Mouse (Mus musculus) heart, adult 11 months (tissue): ENCODE measurements around the gene H2-T3.
A peak's percentile ranks its signal among the peaks of the same experiment; 100 is the strongest.
"Not testable (repeated sequence)": the region's sequence is repeated elsewhere in the genome, so short reads cannot be mapped to it uniquely, and the experiment has no call there.

ENCODE experiments used
- DNase-seq: peaks from one replicate; pipeline ENCODE4 v3.0.0; 2022

H2-T3 gene

DNA sequence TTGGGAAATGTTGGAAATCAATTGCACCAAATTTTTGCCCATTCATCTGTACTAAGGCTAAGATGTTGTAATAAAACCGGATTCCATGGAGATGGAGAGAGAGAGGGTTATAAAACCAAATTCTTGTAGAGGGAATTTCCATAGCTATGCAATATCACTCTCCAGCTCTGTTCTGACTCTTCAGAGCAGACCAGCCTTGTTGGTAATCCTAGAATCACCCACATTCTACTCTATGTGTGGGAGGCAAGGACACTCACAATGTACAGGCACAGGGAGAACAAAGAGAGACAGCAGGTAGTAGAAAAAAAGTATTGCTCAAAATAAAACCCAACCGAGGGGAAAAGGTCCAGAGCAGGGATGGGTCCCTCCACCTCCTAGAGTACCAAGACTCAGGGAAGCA lies 14.0 kb downstream of the H2-T3 start:
- DNase-seq, result not testable (repeated sequence)

DNA sequence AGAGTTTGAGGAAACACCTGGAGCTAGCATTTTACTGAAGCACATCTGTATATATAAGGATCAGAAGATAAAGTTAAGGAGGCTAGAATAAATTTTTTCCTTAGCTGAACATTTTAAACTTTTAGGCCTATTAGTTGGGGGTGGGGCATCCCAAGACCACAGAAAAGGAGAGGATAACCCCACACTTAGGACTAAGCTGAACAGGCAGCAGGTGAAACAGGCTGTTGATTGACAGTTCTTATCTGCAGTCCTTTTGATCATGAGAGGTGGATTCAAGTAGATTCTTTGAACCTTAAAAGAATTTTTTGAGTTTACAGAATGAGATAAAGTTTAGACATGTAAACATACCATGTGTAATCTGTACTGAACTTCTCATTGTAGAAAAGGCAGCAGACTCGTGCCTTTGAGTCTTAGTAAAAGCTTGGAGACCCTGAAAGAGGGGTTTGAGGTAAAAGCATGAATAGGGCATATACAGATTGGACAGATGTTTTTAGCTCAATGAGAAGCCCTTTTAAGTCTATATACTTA lies 19.7 kb downstream of the H2-T3 start:
- DNase-seq, result no peak

DNA sequence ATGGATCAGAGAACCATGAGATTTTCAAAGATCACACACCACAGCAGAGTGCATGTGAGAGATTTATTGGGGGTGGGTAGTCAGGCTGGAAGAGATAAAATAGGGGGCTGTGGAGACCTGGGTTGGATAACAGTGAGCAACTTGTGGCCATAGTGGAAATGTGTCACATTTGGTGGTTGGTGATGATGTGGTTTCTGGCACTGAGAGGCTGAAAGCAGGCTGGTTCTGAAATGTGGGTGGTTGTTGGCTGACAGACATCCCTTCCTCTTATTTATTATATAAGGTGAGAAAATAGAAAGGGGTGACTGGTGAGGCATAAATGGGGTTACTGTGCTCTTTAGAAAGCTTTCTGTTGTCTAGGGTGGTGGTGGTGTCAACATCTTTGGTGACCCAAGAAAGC lies 20.3 kb downstream of the H2-T3 start:
- DNase-seq, result no peak

DNA sequence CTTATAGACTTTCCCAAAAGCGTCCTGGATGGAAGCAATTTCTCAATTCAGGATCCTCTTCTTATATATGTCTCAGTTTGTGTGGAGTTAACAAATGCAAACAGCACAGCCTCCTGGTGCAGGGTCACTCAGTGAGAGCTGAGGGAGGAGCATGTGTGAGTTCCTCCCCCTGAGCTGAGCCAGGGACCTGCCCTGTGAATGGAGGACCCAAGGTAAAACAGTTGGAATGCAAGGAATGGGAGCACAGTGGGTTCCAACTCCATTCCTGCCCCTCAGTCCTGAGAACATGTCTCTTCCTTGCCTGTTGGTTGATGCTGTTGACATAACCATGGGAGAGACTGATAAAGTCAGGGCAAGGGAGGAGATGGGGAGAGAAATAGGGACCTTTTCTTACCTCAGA lies 21.0 kb downstream of the H2-T3 start:
- DNase-seq, result not testable (repeated sequence)

DNA sequence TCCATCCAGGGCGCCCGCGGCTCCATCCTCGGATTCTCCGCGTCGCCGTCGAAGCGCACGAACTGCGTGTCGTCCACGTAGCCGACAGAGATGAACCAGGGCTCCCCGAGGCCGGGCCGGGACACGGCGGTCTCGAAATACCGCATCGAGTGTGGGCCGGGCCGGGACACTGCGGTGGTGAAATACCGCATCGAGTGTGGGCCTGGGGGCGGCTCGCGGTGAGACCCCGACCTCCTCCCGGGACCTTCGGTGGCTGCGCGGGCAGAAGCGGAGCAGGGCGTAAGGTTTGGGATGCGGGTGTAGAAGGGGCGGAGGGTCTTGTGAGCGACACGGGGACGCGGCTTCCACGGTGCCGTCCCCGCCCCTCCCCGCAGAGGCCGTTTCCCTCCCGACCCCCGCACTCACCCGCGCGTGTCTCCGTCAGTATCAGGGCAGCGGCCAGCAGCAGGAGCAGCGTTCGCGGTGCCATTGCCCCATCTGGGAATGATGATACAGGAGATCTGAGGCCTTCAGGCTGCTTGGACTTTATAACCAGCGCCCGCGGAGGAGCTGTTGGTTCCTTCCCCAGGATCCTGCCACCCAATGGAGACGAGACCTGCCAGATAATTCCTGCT lies 21.9 kb downstream of the H2-T3 start, which contains the start of gene Gm8909:
TSS of gene Gm8909 (minus strand) at position 499 of the 614 bp plus-strand sequence.
- no peak for DNase-seq

DNA sequence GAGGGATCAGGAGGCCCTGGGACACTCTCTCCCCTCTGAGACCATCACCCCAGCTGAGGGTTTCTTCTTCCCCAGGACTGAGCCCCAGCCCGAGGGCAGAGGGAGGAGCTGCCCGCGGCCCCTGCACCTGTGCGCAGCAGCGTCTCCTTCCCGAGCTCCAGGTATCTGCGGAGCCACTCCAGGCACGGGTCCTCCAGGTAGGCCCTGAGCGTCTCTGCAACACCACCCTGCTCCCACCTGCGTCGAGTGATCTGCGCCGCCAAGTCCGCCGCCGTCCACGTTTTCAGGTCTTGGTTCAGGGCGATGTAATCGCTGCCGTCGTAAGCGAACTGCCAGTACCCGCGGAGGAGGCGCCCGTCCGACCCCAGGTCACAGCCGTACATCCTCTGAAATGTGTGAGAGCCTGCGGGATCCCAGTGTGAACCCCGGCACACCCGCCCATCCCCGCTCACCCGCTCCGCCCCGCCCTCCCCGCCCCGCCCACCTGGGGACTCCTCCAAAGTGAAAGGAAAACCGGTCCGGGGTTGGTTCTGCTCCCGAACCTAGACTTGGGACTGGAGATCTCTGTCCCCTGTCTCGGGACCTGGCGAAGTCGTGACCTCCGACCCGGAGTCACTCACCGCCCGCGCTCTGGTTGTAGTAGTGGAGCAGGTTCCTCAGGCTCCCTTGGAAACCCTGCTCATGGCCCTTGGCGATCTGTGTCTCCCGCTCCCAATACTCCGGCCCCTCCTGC lies 22.6 kb downstream of the H2-T3 start:
- peak; percentile 89 for DNase-seq

DNA sequence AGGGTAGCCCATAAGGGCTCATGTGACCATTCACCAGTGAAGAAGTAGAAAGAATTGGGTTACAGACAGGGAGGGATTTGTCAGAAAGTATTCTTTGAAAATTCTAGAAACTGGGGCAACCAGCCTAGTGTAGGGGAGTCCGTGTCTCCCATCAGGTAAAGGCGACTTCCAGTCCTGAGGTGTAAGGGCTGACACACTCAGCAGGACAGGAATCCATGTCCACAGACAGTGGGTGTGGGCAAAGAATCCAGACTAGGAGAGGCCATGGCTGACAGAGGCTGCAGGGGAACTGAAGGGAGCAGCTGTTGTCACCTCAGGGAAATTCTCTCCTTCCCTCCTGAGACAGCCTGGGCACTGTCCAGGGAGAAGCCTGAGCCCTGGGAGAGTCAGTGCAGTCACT lies 23.2 kb downstream of the H2-T3 start:
- not testable (repeated sequence) for DNase-seq

DNA sequence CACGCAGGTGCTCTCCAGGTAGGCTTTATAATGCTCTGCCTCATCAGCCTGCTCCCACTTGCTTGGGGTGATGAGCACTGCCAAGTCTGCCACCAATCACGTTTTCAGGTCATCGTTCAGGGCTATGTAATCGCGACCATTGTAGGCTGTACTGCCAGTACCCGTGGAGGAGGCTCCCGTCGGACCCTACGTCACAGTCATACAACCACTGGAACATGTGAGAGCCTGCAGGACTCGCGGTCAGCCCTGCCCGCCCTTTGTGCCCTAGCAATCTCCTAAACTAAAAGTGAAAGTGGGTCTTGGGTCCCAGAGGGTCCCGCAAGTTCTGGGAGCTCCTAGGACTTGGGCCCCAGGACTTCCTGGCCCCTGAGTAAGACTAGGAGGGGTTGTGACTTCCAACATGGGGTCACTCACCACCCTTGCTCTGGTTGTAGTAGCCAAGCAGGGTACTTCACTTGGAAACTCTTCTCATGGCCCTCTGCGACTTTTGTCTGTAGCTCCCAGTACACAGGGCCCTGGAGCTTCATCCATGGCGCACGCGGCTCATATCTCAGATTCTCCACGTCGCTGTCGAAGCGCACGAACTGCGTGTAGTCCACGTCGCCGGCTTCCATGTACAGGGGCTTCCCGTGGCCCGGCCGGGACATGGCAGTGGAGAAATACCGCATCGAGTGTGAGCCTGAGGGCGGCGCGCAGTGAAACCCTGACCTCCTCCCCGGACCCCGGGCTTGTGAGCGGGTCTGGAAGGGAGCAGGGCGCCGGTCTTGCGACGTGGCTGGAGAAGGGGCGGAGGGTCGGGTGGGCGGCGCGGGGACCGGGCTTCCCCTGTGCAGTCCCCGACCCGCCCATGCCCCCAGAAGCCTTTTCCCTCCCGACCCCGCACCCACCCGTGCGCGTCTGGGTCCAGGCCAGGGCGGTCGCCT lies 28.7 kb downstream of the H2-T3 start:
- DNase-seq, result peak; percentile 87

DNA sequence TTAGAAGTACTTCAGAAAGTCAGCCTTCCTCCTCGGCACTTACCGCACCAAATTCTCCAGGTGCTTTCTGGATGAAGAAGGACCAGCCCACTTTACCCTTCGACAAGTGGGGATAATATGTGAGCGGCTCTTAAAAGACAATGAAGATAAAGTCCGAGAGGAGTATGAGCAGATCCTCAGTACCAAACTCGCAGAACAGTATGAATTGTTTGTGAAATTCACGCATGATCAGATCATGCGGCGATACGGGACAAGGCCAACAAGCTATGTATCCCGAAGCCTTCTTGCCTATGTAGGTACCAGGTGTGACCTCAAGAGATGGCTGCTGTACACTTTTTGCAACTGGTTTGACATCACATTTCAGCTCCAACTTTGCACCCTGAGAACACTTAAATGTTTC lies 31.8 kb downstream of the H2-T3 start:
- not testable (repeated sequence) for DNase-seq

DNA sequence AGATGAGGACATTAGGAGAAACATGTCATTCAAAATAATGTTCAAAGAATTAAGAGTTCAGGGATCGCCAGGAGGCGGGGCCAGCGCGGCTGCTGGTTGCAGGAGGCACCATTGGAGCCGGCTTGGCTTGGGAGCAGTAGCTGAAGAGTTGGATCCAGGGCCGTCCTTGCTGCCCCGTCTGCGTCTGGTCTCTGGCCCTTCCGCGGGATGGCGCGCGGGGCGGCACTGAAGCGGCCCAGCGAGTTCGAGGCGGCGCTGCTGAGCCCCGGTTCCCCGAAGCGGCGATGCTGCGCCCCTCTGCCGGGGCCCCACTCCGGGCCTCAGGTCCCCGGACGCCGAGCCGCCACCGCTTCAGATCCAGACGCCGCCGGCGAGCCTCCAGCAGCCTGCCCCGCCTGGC lies 32.3 kb downstream of the H2-T3 start:
- DNase-seq, result peak; percentile 86

DNA sequence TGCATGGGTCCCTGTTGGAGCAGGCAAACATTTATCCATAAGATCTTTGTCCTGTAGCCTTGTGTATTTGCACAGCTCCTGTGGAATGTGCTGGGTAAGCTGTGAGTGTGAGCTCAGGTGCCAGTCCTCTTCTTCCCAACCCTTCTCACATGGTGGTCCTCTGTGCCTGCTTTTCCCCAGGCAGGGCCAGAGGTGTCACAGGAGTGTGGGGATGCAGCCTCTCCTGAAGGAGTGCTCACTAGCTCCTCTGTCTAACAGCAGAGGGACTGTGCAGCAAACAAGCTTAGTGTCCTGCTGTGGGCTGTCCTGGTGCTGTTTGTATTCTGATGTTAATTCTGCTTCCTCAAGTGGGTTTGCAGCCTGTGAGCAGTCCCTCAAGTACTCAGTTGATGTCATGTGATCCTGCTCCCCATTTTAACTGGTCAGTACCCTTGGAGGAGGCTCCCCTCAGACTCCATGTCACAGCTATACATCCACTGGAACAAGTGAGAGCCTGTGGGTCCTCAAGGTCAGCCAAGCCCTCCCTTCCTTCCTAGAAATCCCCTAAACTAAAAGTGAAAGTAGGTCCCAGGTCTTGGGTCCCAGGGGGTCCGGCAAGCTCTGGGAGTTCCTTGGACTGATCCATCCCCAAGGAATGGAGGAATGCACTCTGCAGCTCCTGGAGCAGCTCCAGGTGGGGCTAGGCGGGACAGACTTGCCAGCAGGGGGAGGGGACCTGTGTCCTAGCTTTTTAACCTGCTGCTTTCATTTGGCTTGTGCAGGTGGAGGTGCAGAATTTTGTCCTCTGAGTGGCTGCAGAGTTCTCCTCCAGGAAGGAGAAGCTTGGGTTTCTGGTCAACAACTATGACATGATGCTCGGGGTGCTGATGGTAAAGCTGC lies 35.6 kb downstream of the H2-T3 start:
- DNase-seq, result peak; percentile 52

DNA sequence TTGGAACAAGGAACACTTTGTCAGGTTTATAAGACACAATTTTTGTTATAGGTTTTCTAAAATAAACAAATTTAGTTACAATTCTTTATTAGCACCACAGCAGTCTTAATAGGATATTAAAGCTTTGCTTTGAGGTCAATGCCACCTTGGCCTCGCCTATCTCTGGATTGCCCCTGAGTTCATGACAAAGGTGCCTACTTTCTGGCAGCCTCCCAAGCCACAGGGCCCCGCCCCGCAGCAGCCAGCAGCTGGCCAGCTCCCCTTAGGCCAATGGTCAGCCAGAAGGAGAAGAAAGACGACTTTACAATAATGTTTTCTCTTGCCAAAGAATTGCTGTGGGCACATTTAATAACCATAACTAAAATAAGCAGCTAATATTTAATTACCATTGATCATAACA lies 38.9 kb downstream of the H2-T3 start:
- not testable (repeated sequence) for DNase-seq

DNA sequence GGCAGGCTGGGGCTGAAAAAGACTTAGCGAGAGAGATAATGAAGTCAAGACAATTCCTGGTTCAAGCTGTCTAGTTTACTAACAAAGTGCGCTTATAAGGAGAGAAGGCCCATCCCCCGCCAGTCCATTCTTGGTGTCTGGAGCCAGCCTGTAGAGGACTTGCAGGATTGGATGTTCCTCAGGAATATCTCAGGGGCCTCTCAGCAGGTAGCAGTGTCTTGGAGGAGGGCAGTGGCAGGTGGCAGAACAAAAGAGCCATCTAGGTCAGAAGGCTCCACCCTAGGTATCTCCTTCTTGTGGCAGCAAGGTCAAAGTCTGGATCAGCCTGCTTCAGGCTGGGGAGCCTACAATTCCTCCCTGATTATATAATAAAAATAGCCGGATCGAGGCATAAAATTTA lies 41.6 kb downstream of the H2-T3 start:
- DNase-seq, result not testable (repeated sequence)

DNA sequence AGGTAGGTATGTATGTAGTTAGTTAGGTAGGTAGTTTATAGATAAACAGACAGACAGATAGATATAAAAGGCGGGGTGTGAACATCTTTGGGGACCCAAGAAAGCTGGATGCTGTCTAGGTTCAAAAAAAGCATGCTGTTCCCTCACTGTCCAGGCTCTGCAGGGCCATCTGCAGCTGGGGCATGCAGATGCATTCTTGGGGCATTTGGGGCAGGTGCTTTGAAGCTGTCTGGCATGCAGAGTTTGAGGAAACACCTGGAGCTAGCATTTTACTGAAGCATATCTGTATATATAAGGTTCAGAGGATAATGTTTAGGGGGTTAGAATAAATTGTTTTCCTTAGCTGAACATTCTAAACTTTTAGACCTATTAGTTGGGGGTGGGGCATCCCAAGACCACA lies 43.1 kb downstream of the H2-T3 start:
- DNase-seq, result not testable (repeated sequence)

DNA sequence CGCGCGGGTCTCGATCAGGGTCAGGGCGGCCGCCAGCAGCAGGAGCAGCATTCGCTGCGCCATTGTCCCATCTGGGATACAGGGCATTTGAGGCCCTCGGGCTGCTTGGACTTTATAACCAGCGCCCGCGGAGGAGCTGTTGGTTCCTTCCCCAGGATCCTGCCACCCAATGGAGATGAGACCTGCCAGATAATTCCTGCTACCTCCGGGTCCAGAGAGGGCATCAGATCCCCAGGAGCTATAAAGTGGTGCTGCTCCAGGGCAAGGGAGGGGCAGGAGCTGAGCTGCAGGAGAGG lies 44.3 kb downstream of the H2-T3 start:
- not testable (repeated sequence) for DNase-seq

DNA sequence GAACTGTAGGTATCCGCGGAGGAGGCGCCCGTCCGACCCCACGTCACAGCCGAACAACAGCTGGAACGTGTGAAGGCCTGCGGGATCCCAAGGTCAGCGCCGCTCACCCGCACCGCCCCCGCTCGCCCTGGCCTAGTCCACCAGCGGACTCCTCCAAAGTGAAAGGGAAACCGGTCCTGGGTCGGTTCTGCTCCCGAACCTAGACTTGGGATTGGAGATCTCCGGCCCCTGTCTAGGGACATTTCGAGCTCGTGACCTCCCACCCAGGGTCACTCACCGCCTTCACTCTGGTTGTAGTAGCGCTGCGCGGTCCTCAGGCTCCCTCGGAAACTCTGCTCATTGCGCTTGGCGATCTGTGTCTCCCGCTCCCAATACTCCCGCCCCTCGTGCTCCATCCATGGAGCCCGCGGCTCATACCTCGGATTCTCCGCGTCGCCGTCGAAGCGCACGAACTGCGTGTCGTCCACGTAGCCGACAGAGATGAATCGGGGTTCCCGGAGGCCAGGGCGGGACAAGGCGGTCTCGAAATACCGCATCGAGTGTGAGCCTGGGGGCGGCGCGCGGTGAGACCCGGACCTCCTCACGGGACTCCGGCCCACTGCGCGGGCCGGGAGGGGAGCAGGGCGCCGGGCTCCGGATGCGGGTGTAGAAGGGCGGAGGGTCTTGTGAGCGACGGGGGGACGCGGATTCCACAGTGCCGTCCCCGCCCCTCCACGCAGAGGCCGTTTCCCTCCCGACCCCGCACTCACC lies 44.8 kb downstream of the H2-T3 start:
- peak; percentile 92 for DNase-seq

DNA sequence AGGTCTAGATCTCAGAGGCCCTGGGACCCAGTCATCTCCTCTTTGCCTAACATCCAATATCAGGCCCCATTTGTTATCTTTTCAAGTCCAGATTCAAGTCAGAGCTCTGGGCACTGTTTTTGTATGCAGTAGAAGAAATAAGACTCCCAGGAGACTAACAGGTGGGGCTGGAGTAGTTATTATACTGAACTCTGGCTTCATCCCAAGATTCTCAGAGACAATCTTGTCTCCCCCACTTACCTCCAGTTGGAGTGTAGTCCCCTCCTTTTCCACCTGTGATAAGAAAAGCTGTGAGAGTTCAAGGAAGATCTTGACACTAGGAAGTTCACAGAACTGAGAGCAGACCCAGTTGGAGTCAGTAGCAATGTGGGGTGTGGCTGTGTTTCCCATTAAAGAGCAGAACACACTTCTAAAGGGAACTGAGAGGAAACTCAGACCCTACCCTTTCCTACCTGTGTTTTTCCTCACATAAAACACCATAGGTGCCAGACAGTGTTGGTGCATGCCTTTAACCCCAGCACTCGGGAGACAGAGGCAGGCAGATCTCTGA lies 53.7 kb downstream of the H2-T3 start:
- peak; percentile 68 for DNase-seq
